Mouse (Mus musculus) stomach, postnatal 0 days (tissue): ENCODE data around the gene Gm11172.

ENCODE experiments used
- CTCF ChIP-seq: IDR thresholded peaks from 2 replicates; pipeline ENCODE4 v1.5.1; 2016; ENCODE audit warnings: antibody characterized with exemption, low read depth, mild to moderate bottlenecking, moderate library complexity
- EP300 ChIP-seq: optimal IDR thresholded peaks from 2 replicates; pipeline ENCODE3; 2016; ENCODE audit warnings: antibody characterized with exemption

- TF ChIP-seq EP300 = no peak
- TF ChIP-seq CTCF = no peak
Observed at GRCm38 (mm10) chr16:10810376-10810775, 2.3 kb upstream of the Gm11172 start.
